ENCODE assay signal across 28 mouse cellular contexts in the genomic region with DNA sequence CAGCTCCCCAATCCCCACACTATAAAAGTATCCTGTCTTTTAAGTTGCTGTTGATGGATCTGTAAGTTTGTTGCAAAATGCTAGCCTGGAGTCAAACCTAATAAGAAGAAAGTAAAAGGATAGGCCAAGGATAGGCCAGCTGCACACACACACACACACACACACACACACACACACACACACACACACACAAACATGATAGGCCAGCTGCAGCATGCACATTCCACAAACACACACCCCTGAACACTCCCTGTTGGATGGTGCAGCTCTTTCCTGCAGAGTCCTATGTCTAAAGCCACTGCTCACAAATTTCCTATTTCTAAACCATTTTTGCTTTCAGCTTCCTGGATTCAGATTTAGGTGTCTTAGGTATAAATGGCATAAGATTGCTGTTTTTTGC.
"Had no signal": no experiment of that assay in that cellular context is flagged by ENCODE, and none has a peak within 500 bp of the region (broad histone marks: within the 10 kb centered on the region; RNA-seq: fewer than 3 reads in every experiment).

No protein-coding gene starts in this region.

- H3K27me3 ChIP-seq: heart, embryonic 12.5 days; heart, embryonic 13.5 days; heart, embryonic 15.5 days; hindbrain, embryonic 12.5 days; hindbrain, embryonic 13.5 days; hindbrain, embryonic 15.5 days; intestine, embryonic 15.5 days; kidney, embryonic 15.5 days had no signal

- H3K4me3 ChIP-seq: heart, embryonic 10.5 days; heart, embryonic 12.5 days; heart, embryonic 13.5 days; heart, embryonic 15.5 days; hindbrain, embryonic 10.5 days; hindbrain, embryonic 12.5 days; hindbrain, embryonic 13.5 days; hindbrain, embryonic 15.5 days; intestine, embryonic 15.5 days; kidney, embryonic 15.5 days; layer of hippocampus, adult 2 months had no signal

- DNase-seq: heart, postnatal 10 days; heart, postnatal 14 days; heart, postnatal 36 days; heart, postnatal 4 days; kidney, adult 11 months; kidney, adult 18-20 months; kidney, adult 2 months; kidney, adult 8-10 months; kidney, adult 9 months; kidney, postnatal 14 days; kidney, postnatal 25 days; kidney, postnatal 36 days; kidney, postnatal 4 days; layer of hippocampus, adult 9-11 months; layer of hippocampus, postnatal 36 days had no signal

- H3K36me3 ChIP-seq: intestine, embryonic 15.5 days had no signal

- H3K4me2 ChIP-seq: heart, embryonic 11.5 days; heart, embryonic 12.5 days; heart, embryonic 13.5 days; heart, embryonic 15.5 days; hindbrain, embryonic 12.5 days; hindbrain, embryonic 13.5 days; hindbrain, embryonic 14.5 days; hindbrain, embryonic 15.5 days; intestine, embryonic 15.5 days; kidney, embryonic 15.5 days had no signal
